Mouse (Mus musculus) gastrocnemius, postnatal 25 days (tissue): ENCODE results near the gene Vrk3. TPM values are rescaled to one million over a fixed set of nuclear protein-coding genes. Genes with fewer than 3 reads are reported as not detected.
A peak's percentile ranks its signal among the peaks of the same experiment; 100 is the strongest.

ENCODE experiments used
- DNase-seq: peaks from one replicate; pipeline ENCODE4 v3.0.0; 2022
- total RNA-seq, 2 experiments: library from RNA; stranded (reverse); gene quantifications; 1 replicate in 1 of 2; 2 replicates in 1 of 2; pipeline ENCODE4 v1.2.3; 2021

Gene Vrk3
- total RNA-seq, 2 experiments from 2014 or later, result 16.7 to 21.1 TPM

DNA sequence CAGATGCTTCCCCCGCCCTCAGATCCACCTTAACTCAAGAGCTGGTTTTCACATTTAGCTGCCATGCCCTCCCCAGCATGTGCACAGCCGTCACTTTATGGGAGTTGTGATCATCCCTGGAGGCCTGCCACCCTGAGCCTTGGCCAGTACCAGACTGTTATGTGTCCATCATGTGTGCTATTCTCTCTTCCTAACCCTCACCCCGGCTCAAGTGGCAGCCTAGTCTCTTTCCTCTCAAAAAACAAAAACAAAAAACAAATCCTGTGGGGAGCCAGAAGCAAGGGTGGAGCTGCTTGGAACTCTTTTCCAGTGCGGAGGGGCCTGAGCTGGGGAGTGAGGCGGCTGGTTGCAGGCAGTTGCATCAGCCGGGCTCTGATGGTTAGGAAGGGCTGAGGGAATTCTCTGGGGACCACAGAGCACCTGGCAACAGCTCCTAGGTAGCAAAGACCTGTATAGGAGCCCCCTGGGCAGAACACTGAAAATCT is 70.6 kb downstream of the Vrk3 start:
- peak; percentile 67 for DNase-seq

DNA sequence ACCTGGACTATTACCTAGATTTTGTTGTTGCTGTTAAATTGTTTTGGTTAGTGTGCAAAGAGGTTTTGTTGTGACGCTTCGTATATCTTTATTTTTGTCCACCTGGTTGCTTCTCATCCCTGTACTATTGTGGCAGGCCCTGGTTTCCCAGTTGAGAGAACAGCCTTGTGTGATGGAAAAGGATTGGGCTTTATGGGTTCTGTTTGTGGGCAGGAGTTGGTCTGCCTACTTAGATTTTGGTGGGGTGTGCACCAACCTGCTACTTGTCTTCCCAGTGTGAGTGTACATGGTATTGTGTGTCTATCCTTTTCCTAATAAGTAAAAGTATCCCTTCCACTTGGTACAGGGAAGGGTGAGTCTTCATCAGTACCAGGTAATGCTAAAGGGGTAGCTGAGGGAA is 71.2 kb downstream of the Vrk3 start:
- no peak for DNase-seq

GRCm38 (mm10) chr7:44819863-44820262 is 71.7 kb downstream of the Vrk3 start:
- DNase-seq, result no peak

- DNase-seq, result no peak
Measured at GRCm38 (mm10) chr7:44820525-44820924, 72.3 kb downstream of the Vrk3 start.

DNA sequence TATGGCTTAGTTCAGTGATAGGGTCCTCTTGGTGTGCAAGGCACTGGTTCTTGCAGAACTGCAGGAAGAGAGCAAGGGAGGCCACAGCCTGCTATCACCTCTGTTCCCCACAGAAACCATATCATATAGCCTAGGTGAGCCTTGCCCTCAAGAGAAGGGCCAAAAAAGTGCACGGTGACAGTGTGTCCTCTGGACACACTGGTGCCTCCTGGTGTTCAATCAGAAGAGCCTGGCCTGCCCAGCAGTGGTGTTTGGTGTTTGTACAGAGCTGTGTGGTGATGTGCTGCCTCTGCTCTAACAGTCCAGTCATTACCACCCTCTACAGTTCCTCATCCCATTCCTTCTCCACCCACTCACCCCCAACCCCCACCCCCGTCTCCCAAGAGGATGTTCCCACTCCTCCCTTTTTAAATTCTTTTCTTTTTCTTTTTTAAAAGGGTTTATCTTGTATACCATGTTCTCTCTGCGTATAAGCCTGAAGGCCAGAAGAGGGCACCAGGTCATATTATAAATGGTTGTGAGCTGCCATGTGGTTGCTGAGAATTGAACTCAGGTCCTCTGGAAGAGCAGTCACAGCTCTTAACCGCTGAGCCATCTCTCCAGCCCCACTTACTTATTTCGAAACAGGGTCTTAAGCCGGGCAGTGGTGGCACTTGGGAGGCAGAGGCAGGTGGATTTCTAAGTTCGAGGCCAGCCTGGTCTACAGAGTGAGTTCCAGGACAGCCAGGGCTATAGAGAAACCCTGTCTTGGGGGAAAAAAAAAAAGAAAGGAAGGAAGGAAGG is 73.6 kb downstream of the Vrk3 start:
- DNase-seq, result no peak

- no peak for DNase-seq
Measured at GRCm38 (mm10) chr7:44823409-44823808, 75.2 kb downstream of the Vrk3 start.

GRCm38 (mm10) chr7:44824872-44825271 is 76.7 kb downstream of the Vrk3 start:
- peak; percentile 58 for DNase-seq

GRCm38 (mm10) chr7:44826771-44827170 is 78.6 kb downstream of the Vrk3 start:
- no peak for DNase-seq

Other genes with a start within 250 kb of the Vrk3 start
- 1,000 to 10,000 TPM; 3,676 to 4,447 TPM for gene Mybpc2, start 223.8 kb upstream of the Vrk3 start, total RNA-seq
- gene Spib, start 216.3 kb upstream of the Vrk3 start, total RNA-seq, result under 1 TPM in 1 of 2 experiments, not detected in 1; 0.24 TPM
- gene Pold1, start 199.6 kb upstream of the Vrk3 start, total RNA-seq, result 1 to 10 TPM; 4.7 to 5.2 TPM
- 10 to 100 TPM; 27.0 to 29.3 TPM for gene Nr1h2, start 194.5 kb upstream of the Vrk3 start, total RNA-seq
- under 1 TPM in 1 of 2 experiments, not detected in 1; 0.16 TPM for gene Napsa, start 176.0 kb upstream of the Vrk3 start, total RNA-seq
- 1 to 10 TPM; 4.3 to 4.8 TPM for gene Kcnc3, start 157.7 kb upstream of the Vrk3 start, total RNA-seq
- gene Myh14, start 77.6 kb upstream of the Vrk3 start, total RNA-seq, result 10 to 100 TPM; 23.0 to 24.7 TPM
- gene Izumo2, start 39.7 kb upstream of the Vrk3 start, total RNA-seq, result not detected
- under 1 TPM in 1 of 2 experiments, not detected in 1; 0.08 TPM for gene Zfp473, start 2.6 kb downstream of the Vrk3 start, total RNA-seq
- gene Nup62, start 67.7 kb downstream of the Vrk3 start, total RNA-seq, result 10 to 100 TPM; 18.4 to 22.2 TPM
- 1 to 10 TPM; 1.8 to 3.1 TPM for gene Il4i1, start 68.0 kb downstream of the Vrk3 start, total RNA-seq
- gene Atf5, start 68.2 kb downstream of the Vrk3 start, total RNA-seq, result 10 to 100 TPM; 57.2 to 70.6 TPM
- gene Akt1s1, start 100.6 kb downstream of the Vrk3 start, total RNA-seq, result 100 to 1,000 TPM; 103 to 113 TPM
- 10 to 100 TPM; 38.6 to 41.2 TPM for gene Tbc1d17, start 100.7 kb downstream of the Vrk3 start, total RNA-seq
- 10 to 100 TPM; 15.6 to 15.8 TPM for gene Pnkp, start 108.7 kb downstream of the Vrk3 start, total RNA-seq
- 100 to 1,000 TPM; 116 to 125 TPM for gene Ptov1, start 121.4 kb downstream of the Vrk3 start, total RNA-seq
- 10 to 100 TPM; 50.9 to 51.2 TPM for gene Med25, start 144.3 kb downstream of the Vrk3 start, total RNA-seq
- 10 to 100 TPM; 16.1 to 17.3 TPM for gene Fuz, start 147.7 kb downstream of the Vrk3 start, total RNA-seq
- gene Ap2a1, start 181.1 kb downstream of the Vrk3 start, total RNA-seq, result 10 to 100 TPM; 57.1 to 57.2 TPM
- gene Tsks, start 194.8 kb downstream of the Vrk3 start, total RNA-seq, result not detected
- 1 to 10 TPM; 1.6 to 2.0 TPM for gene Cpt1c, start 226.4 kb downstream of the Vrk3 start, total RNA-seq
- 100 to 1,000 TPM; 119 to 142 TPM for gene Prmt1, start 238.2 kb downstream of the Vrk3 start, total RNA-seq
- gene Irf3, start 249.2 kb downstream of the Vrk3 start, total RNA-seq, result 10 to 100 TPM; 16.1 to 20.9 TPM